ENCODE assay signal across 7 mouse cellular contexts in the genomic region with DNA sequence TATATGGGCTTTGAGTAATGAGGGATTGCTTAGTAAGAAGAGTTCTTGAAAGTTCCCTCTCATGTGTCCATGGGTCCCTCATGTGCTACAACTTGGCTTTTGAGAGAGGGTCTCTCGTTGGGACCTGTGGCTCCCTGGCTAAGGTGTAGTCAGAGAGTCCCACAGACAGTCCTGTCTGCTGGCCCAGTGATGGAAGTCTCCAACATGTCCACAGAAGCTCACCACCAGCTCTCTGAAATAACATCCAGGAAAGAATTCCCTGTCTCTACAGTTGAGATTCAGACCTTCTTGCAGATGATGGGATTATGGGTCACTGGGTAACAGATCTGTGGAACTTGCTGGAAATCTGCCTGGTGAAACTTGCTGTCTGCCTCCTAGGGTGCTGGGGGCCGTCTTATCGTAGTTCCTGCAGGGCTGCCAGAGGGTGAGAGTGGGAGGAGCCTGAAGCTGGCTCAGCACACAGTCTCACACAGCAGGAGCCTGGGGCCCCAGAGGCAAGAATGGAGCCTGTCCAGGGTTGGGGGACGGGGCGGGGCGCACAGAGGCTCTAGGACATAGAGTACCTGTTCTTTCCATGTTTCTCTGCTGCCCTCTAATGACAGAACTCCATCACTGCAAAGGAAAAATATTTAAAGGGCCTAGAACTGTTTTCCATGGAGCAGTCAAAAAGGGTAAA. TPM values are rescaled to one million over a fixed set of nuclear protein-coding genes. Genes with fewer than 3 reads are reported as not detected.
DNase-seq lines count a peak whose midpoint lies in the region; ATAC-seq lines count a peak whose summit lies in the region.

No protein-coding gene starts in this region.

- no peaks in the 10 kb centered on the region for H3K36me3 ChIP-seq in embryonic facial prominence, embryonic 12.5 days
- H3K36me3 ChIP-seq in limb, embryonic 12.5 days = no peaks in the 10 kb centered on the region
- no peaks in the 10 kb centered on the region for H3K36me3 ChIP-seq in midbrain, embryonic 14.5 days (ENCODE audit: control insufficient read depth, insufficient read depth, low read length)

- H3K9me3 ChIP-seq in embryonic facial prominence, embryonic 12.5 days = no peaks in the 10 kb centered on the region
- H3K9me3 ChIP-seq in limb, embryonic 12.5 days = no peaks in the 10 kb centered on the region
- no peaks in the 10 kb centered on the region for H3K9me3 ChIP-seq in midbrain, embryonic 14.5 days (ENCODE audit: control insufficient read depth, low read length)

- no peak overlapping the region for H3K9ac ChIP-seq in embryonic facial prominence, embryonic 12.5 days
- H3K9ac ChIP-seq in limb, embryonic 12.5 days (replicated peaks) = no peak overlapping the region
- no peak overlapping the region for H3K9ac ChIP-seq in midbrain, embryonic 14.5 days (replicated peaks; ENCODE audit: low read length)

- H3K4me1 ChIP-seq in embryonic facial prominence, embryonic 12.5 days = peaks cover 5% of the 10 kb centered on the region; the same call in 1 of the 2 replicates
- peaks cover 5% of the 10 kb centered on the region for H3K4me1 ChIP-seq in limb, embryonic 12.5 days (replicated peaks)
- peaks cover 5% of the 10 kb centered on the region; the same call in 1 of the 2 replicates for H3K4me1 ChIP-seq in midbrain, embryonic 14.5 days (ENCODE audit: control insufficient read depth, insufficient read depth, low read length)

- no peak overlapping the region for H3K4me3 ChIP-seq in embryonic facial prominence, embryonic 12.5 days
- 0 out of 2 replicates have a peak overlapping the region, but pooled peaks have one; percentile 7 for H3K4me3 ChIP-seq in limb, embryonic 12.5 days (replicated peaks)
- H3K4me3 ChIP-seq in midbrain, embryonic 14.5 days (replicated peaks; ENCODE audit: low read depth, low read length) = no peak overlapping the region

- H3K27ac ChIP-seq in embryonic facial prominence, embryonic 12.5 days = peak overlapping the region; percentile 23; the same call in 1 of the 2 replicates
- H3K27ac ChIP-seq in limb, embryonic 12.5 days = 0 out of 2 replicates have a peak overlapping the region, but pooled peaks have one; percentile 2
- no peak overlapping the region for H3K27ac ChIP-seq in midbrain, embryonic 14.5 days (replicated peaks; ENCODE audit: low read depth, low read length)

- ATAC-seq in embryonic facial prominence, embryonic 12.5 days (ENCODE audit: insufficient number of reproducible peaks, insufficient read depth, low FRiP score, low TSS enrichment) = peak; percentile 95
- peak; percentile 93 for ATAC-seq in limb, embryonic 12.5 days (ENCODE audit: insufficient number of reproducible peaks, insufficient read depth, low FRiP score, low TSS enrichment, low read depth)
- peak; percentile 89 for ATAC-seq in midbrain, embryonic 14.5 days (ENCODE audit: low FRiP score, low TSS enrichment)

- H3K4me2 ChIP-seq in embryonic facial prominence, embryonic 12.5 days (replicated peaks) = peak overlapping the region; percentile 42
- H3K4me2 ChIP-seq in limb, embryonic 12.5 days = peak overlapping the region; percentile 46
- peak overlapping the region; percentile 48 for H3K4me2 ChIP-seq in midbrain, embryonic 14.5 days (ENCODE audit: low read length)

- 13% methylated on average over 6 of the region's 6 CpGs for WGBS in embryonic facial prominence, embryonic 12.5 days
- 17% methylated on average over 6 of the region's 6 CpGs for WGBS in limb, embryonic 12.5 days
- 5% methylated on average over 6 of the region's 6 CpGs for WGBS in midbrain, embryonic 14.5 days

- H3K27me3 ChIP-seq in embryonic facial prominence, embryonic 12.5 days = no peaks in the 10 kb centered on the region
- peaks cover 2% of the 10 kb centered on the region; the same call in 1 of the 2 replicates for H3K27me3 ChIP-seq in limb, embryonic 12.5 days
- H3K27me3 ChIP-seq in midbrain, embryonic 14.5 days (ENCODE audit: control insufficient read depth, insufficient read depth, low read length) = no peaks in the 10 kb centered on the region

- DNase-seq in adrenal gland, postnatal 14 days = peak; percentile 93
- peak; percentile 93 to 95 for DNase-seq in heart, adult 18-20 months
- DNase-seq in kidney, adult 18-20 months = peak; percentile 86
- DNase-seq in midbrain, embryonic 14.5 days = peak; percentile 86
- peak; percentile 63 for DNase-seq in spleen, adult 12 weeks (ENCODE audit: low spot score)

RNA-seq across cellular contexts. Expression of gene Spty2d1, which starts 7.3 kb away (rescaled TPM):
- total RNA-seq in adrenal gland, postnatal 14 days (2021) = 17.5 and 20.0 TPM in 2 replicates
- 16.6 and 18.1 TPM in 2 replicates for polyA plus RNA-seq in embryonic facial prominence, embryonic 12.5 days (2016; fragmentation: Nextera tagmentation; extraction: Ambion mirVana)
- 1 to 10 TPM; 7.4 to 7.7 TPM for total RNA-seq in heart, adult 18-20 months (2021)
- 17.3 and 17.5 TPM in 2 replicates for polyA plus RNA-seq in limb, embryonic 12.5 days (2016; fragmentation: Nextera tagmentation; extraction: Ambion mirVana)
- polyA plus RNA-seq in midbrain, embryonic 14.5 days (2014; fragmentation: Nextera tagmentation; extraction: Ambion mirVana) = 5.8 and 8.9 TPM in 2 replicates

RNA-seq across cellular contexts. Expression of gene Gm9999, which starts 32.1 kb away (rescaled TPM):
- total RNA-seq in adrenal gland, postnatal 14 days (2021) = not detected in 2 replicates
- polyA plus RNA-seq in embryonic facial prominence, embryonic 12.5 days (2016; fragmentation: Nextera tagmentation; extraction: Ambion mirVana) = not detected in 2 replicates
- total RNA-seq in heart, adult 18-20 months (2021) = not detected
- polyA plus RNA-seq in limb, embryonic 12.5 days (2016; fragmentation: Nextera tagmentation; extraction: Ambion mirVana) = not detected in 2 replicates
- not detected in 2 replicates for polyA plus RNA-seq in midbrain, embryonic 14.5 days (2014; fragmentation: Nextera tagmentation; extraction: Ambion mirVana)

RNA-seq across cellular contexts. Expression of gene Tmem86a, which starts 34.9 kb away (rescaled TPM):
- total RNA-seq in adrenal gland, postnatal 14 days (2021) = 21.8 and 29.2 TPM in 2 replicates
- polyA plus RNA-seq in embryonic facial prominence, embryonic 12.5 days (2016; fragmentation: Nextera tagmentation; extraction: Ambion mirVana) = 21.3 and 23.2 TPM in 2 replicates
- total RNA-seq in heart, adult 18-20 months (2021) = 10 to 100 TPM; 19.7 to 20.8 TPM
- polyA plus RNA-seq in limb, embryonic 12.5 days (2016; fragmentation: Nextera tagmentation; extraction: Ambion mirVana) = 19.4 and 19.5 TPM in 2 replicates
- polyA plus RNA-seq in midbrain, embryonic 14.5 days (2014; fragmentation: Nextera tagmentation; extraction: Ambion mirVana) = 18.5 and 19.7 TPM in 2 replicates

RNA-seq across cellular contexts. Expression of gene Uevld, which starts 57.2 kb away (rescaled TPM):
- 16.7 and 20.1 TPM in 2 replicates for total RNA-seq in adrenal gland, postnatal 14 days (2021)
- polyA plus RNA-seq in embryonic facial prominence, embryonic 12.5 days (2016; fragmentation: Nextera tagmentation; extraction: Ambion mirVana) = 11.1 and 13.0 TPM in 2 replicates
- 10 to 100 TPM; 11.1 to 13.5 TPM for total RNA-seq in heart, adult 18-20 months (2021)
- 11.6 and 12.1 TPM in 2 replicates for polyA plus RNA-seq in limb, embryonic 12.5 days (2016; fragmentation: Nextera tagmentation; extraction: Ambion mirVana)
- 3.9 and 7.1 TPM in 2 replicates for polyA plus RNA-seq in midbrain, embryonic 14.5 days (2014; fragmentation: Nextera tagmentation; extraction: Ambion mirVana)
